Mouse (Mus musculus) forebrain, postnatal 0 days (tissue): ENCODE measurements around the gene Lpgat1. TPM values are rescaled to one million over a fixed set of nuclear protein-coding genes. Genes with fewer than 3 reads are reported as not detected.
A peak's percentile ranks its signal among the peaks of the same experiment; 100 is the strongest.

Experiments
- ATAC-seq: fragments of 200-750 bp; cut with Nextera tagmentation; 2 replicates; pipeline ENCODE4 v1.8.0; 2017; ENCODE audit warnings: mild to moderate bottlenecking, moderate library complexity
- DNase-seq: peaks from one replicate; pipeline ENCODE4 v3.0.0-alpha.2; 2015
- H3K27ac ChIP-seq: fragments of 300-500 bp; sonication (generic); 2 replicates; pipeline ENCODE4 v1.5.1; 2014; ENCODE audit warnings: low read depth, mild to moderate bottlenecking, antibody characterized with exemption, low read length, moderate library complexity, mixed read lengths
- H3K27me3 ChIP-seq: fragments of 300-500 bp; sonication (generic); 2 replicates; pipeline ENCODE4 v1.6.1; 2014; ENCODE audit warnings: mild to moderate bottlenecking, low read length, mixed read lengths; ENCODE audit not compliant: insufficient read depth
- H3K36me3 ChIP-seq: fragments of 300-500 bp; sonication (generic); 2 replicates; pipeline ENCODE4 v1.6.1; 2014; ENCODE audit warnings: mild to moderate bottlenecking, moderate library complexity; ENCODE audit not compliant: insufficient read depth
- H3K4me1 ChIP-seq: fragments of 300-500 bp; sonication (generic); 2 replicates; pipeline ENCODE4 v1.6.1; 2014; ENCODE audit warnings: antibody characterized with exemption; ENCODE audit not compliant: insufficient read depth
- H3K4me2 ChIP-seq: fragments of 300-500 bp; sonication (generic); 2 replicates; pipeline ENCODE4 v1.6.1; 2014; ENCODE audit warnings: low read depth, mild to moderate bottlenecking, moderate library complexity
- H3K4me3 ChIP-seq: fragments of 300-500 bp; sonication (generic); 2 replicates; pipeline ENCODE4 v1.5.1; 2014; ENCODE audit warnings: low read depth, low read length, mixed read lengths
- H3K9ac ChIP-seq: fragments of 300-500 bp; sonication (generic); 2 replicates; pipeline ENCODE4 v1.6.1; 2014; ENCODE audit warnings: mild to moderate bottlenecking
- H3K9me3 ChIP-seq: fragments of 300-500 bp; sonication (generic); 2 replicates; pipeline ENCODE4 v1.6.1; 2016; ENCODE audit warnings: low read length
- CTCF ChIP-seq: sonication (generic); IDR thresholded peaks from 2 replicates; pipeline ENCODE4 v1.5.1; 2016; ENCODE audit warnings: antibody characterized with exemption, control low read depth, low read depth
- WGBS: fragments of 180-500 bp; shearing (Covaris S2); extraction: QIAGEN DNeasy Blood & Tissue Kit; methylation state at CpG from one replicate; pipeline ENCODE4 v1.1.7; 2014; 5-methylcytosine and 5-hydroxymethylcytosine counted together
- polyA plus RNA-seq: library from polyadenylated mRNA; unstranded; fragments of >200 nt; fragmentation: Nextera tagmentation; extraction: Ambion mirVana; gene quantifications from 2 replicates; pipeline ENCODE4 v1.2.1, GENCODE M21; 2015
- total RNA-seq: library from RNA; depleted of rRNA; stranded (reverse); fragments of >200 nt; gene quantifications from 2 replicates; pipeline ENCODE4 v1.2.3, GENCODE M21; 2014

The Lpgat1 gene
- total and polyA plus RNA-seq, 2 experiments from 2014 or later, result 46.6 to 73.8 TPM

DNA sequence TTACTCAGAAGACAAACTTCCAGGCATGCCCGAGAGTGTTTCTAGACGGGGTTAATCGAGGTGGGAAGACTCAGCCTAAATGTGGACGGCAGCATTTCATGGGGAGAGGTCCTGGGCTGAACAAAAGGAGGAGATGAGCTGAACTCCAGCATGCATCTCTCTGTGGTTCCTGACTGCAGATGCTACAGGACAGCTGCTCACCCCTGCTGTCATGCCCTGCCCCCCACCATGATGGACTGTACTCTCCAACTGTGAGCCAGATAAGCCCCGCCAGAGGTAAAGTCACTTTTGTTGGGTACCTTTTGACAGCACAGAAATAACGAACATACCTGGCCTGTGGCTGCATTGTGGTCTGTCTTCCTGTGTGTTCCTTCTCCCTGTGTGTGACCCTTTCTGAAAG is 88.2 kb downstream of the Lpgat1 start:
- no peak for TF ChIP-seq CTCF
- H3K9me3 ChIP-seq, result no peaks in the 10 kb centered on the region
- H3K27me3 ChIP-seq, result no peaks in the 10 kb centered on the region
- ATAC-seq (no peak), DNase-seq (no peak)
- no peak overlapping the region for H3K4me3 ChIP-seq
- no peaks in the 10 kb centered on the region for H3K36me3 ChIP-seq
- 78% methylated on average over 6 of the region's 6 CpGs for WGBS
- H3K4me2 ChIP-seq, result no peak overlapping the region
- no peak overlapping the region for H3K27ac ChIP-seq
- H3K9ac ChIP-seq, result no peak overlapping the region
- no peaks in the 10 kb centered on the region for H3K4me1 ChIP-seq

- Histone ChIP-seq H3K4me3 (no peak overlapping the region), H3K4me1 (no peaks in the 10 kb centered on the region), H3K9me3 (no peaks in the 10 kb centered on the region), H3K27me3 (no peaks in the 10 kb centered on the region), H3K4me2 (no peak overlapping the region), H3K36me3 (no peaks in the 10 kb centered on the region), H3K27ac (no peak overlapping the region), H3K9ac (no peak overlapping the region)
- 92% methylated on average over 4 of the region's 4 CpGs for WGBS
- DNase-seq (no peak), ATAC-seq (no peak)
- peak; percentile 23; the same call in 1 of the 2 replicates for TF ChIP-seq CTCF
Observed at GRCm38 (mm10) chr1:191806740-191807139, 89.1 kb downstream of the Lpgat1 start.

DNA sequence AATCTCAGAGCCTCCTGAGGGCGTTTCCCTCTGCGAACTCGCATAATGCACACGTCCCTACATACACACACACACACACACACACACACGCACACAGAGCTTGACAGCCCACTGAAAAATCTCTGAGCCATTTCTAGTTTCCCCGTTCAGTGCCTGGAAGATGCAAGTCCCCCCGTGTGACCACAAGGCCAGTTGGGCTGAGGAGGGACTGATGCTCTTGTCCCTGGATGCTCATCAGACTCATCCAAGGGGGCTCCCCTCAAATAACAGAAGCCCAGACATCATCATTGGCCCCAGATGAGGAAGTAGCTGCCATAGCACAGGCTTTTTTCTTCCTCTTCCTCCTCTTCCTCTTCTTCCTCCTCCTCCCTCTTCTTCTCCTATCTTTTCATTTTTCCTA is 90.3 kb downstream of the Lpgat1 start:
- ATAC-seq (no peak), DNase-seq (no peak)
- no peak overlapping the region for H3K4me2 ChIP-seq
- no peak overlapping the region for H3K27ac ChIP-seq
- TF ChIP-seq CTCF, result no peak
- no peak overlapping the region for H3K4me3 ChIP-seq
- 92% methylated on average over 7 of the region's 7 CpGs for WGBS
- no peaks in the 10 kb centered on the region for H3K27me3 ChIP-seq
- no peak overlapping the region for H3K9ac ChIP-seq
- no peaks in the 10 kb centered on the region for H3K9me3 ChIP-seq
- no peaks in the 10 kb centered on the region for H3K4me1 ChIP-seq
- no peaks in the 10 kb centered on the region for H3K36me3 ChIP-seq

GRCm38 (mm10) chr1:191808688-191809223 is 91.1 kb downstream of the Lpgat1 start:
- Histone ChIP-seq H3K27ac (no peak overlapping the region), H3K4me1 (no peaks in the 10 kb centered on the region), H3K9ac (no peak overlapping the region), H3K36me3 (no peaks in the 10 kb centered on the region), H3K27me3 (no peaks in the 10 kb centered on the region), H3K9me3 (no peaks in the 10 kb centered on the region), H3K4me2 (no peak overlapping the region), H3K4me3 (no peak overlapping the region)
- ATAC-seq, result peak; percentile 92
- TF ChIP-seq CTCF, result no peak
- DNase-seq, result peak; percentile 89
- 30% methylated on average over 12 of the region's 12 CpGs for WGBS

- no peak for DNase-seq
- H3K4me2 ChIP-seq, result no peak overlapping the region
- no peak overlapping the region for H3K27ac ChIP-seq
- 89% methylated on average over 12 of the region's 12 CpGs for WGBS
- TF ChIP-seq CTCF, result no peak
- ATAC-seq, result no peak
- H3K27me3 ChIP-seq, result no peaks in the 10 kb centered on the region
- H3K36me3 ChIP-seq, result no peaks in the 10 kb centered on the region
- H3K4me1 ChIP-seq, result no peaks in the 10 kb centered on the region
- H3K9ac ChIP-seq, result no peak overlapping the region
- no peaks in the 10 kb centered on the region for H3K9me3 ChIP-seq
- no peak overlapping the region for H3K4me3 ChIP-seq
Observed at GRCm38 (mm10) chr1:191811774-191812173, 94.1 kb downstream of the Lpgat1 start.

- no peaks in the 10 kb centered on the region for H3K4me1 ChIP-seq
- ATAC-seq (no peak), DNase-seq (no peak)
- H3K9me3 ChIP-seq, result no peaks in the 10 kb centered on the region
- no peak overlapping the region for H3K9ac ChIP-seq
- TF ChIP-seq CTCF, result no peak
- no peak overlapping the region for H3K4me3 ChIP-seq
- WGBS, result 89% methylated on average over 13 of the region's 13 CpGs
- H3K27ac ChIP-seq, result no peak overlapping the region
- H3K27me3 ChIP-seq, result no peaks in the 10 kb centered on the region
- no peaks in the 10 kb centered on the region for H3K36me3 ChIP-seq
- H3K4me2 ChIP-seq, result no peak overlapping the region
Observed at GRCm38 (mm10) chr1:191812949-191813691, 95.5 kb downstream of the Lpgat1 start.

- Histone ChIP-seq H3K27ac (no peak overlapping the region), H3K9ac (no peak overlapping the region), H3K36me3 (no peaks in the 10 kb centered on the region), H3K27me3 (no peaks in the 10 kb centered on the region), H3K4me2 (no peak overlapping the region), H3K4me1 (no peaks in the 10 kb centered on the region), H3K4me3 (no peak overlapping the region), H3K9me3 (no peaks in the 10 kb centered on the region)
- ATAC-seq, result no peak
- WGBS, result 82% methylated on average over 4 of the region's 4 CpGs
- DNase-seq, result no peak
- TF ChIP-seq CTCF, result no peak
Observed at GRCm38 (mm10) chr1:191814240-191814639, 96.6 kb downstream of the Lpgat1 start.
